ENCODE assay signal across 7 mouse cellular contexts in genomic region chr14:57656519-57656918, GRCm38 (mm10). TPM values are rescaled to one million over a fixed set of nuclear protein-coding genes. Genes with fewer than 3 reads are reported as not detected.
DNase-seq lines count a peak whose midpoint lies in the region; ATAC-seq lines count a peak whose summit lies in the region.
"Not testable (repeated sequence)": the region's sequence is repeated elsewhere in the genome, so short reads cannot be mapped to it uniquely, and the experiment has no call there.

No protein-coding gene starts in this region.

- not testable (repeated sequence) for H3K4me2 ChIP-seq in liver, embryonic 12.5 days; liver, embryonic 16.5 days (ENCODE audit: low read depth, low read length); midbrain, embryonic 11.5 days

- not testable (repeated sequence) for H3K4me3 ChIP-seq in liver, embryonic 12.5 days; liver, embryonic 16.5 days (ENCODE audit: low read depth, low read length); midbrain, embryonic 11.5 days (ENCODE audit: low read depth, low read length)

- DNase-seq in 416B (ENCODE audit: low read depth) = peak; percentile 26
- DNase-seq in R1 (ENCODE audit: low read depth, low spot score) = peak; percentile 92
- peak; percentile 29 for DNase-seq in c-Kit-negative CD71-positive TER-119-positive erythroid progenitor cells, embryonic 14.5 days (ENCODE audit: low read depth, low spot score)
- DNase-seq in midbrain, embryonic 11.5 days (ENCODE audit: low spot score, missing footprints) = peak; percentile 70

- H3K9ac ChIP-seq in liver, embryonic 12.5 days; liver, embryonic 16.5 days (ENCODE audit: low read depth, low read length); midbrain, embryonic 11.5 days (ENCODE audit: low read length): not testable (repeated sequence)

- H3K4me1 ChIP-seq in liver, embryonic 12.5 days = peaks cover 12% of the 10 kb centered on the region; the same call in 1 of the 2 replicates
- H3K4me1 ChIP-seq in liver, embryonic 16.5 days (ENCODE audit: control insufficient read depth, low read depth, low read length); midbrain, embryonic 11.5 days (ENCODE audit: control insufficient read depth, insufficient read depth, low read length): not testable (repeated sequence)

- H3K36me3 ChIP-seq in liver, embryonic 12.5 days = peaks cover 33% of the 10 kb centered on the region
- H3K36me3 ChIP-seq in liver, embryonic 16.5 days (ENCODE audit: control insufficient read depth, insufficient read depth); midbrain, embryonic 11.5 days (ENCODE audit: control insufficient read depth, insufficient read depth, low read length): not testable (repeated sequence)

- not testable (repeated sequence) for H3K27ac ChIP-seq in liver, embryonic 12.5 days; liver, embryonic 16.5 days (ENCODE audit: low read length); midbrain, embryonic 11.5 days (ENCODE audit: low read depth, low read length)

- H3K27me3 ChIP-seq in liver, embryonic 12.5 days (replicated peaks); liver, embryonic 16.5 days (ENCODE audit: control insufficient read depth, insufficient read depth, low read depth, low read length); midbrain, embryonic 11.5 days (ENCODE audit: control insufficient read depth, insufficient read depth, low read length): not testable (repeated sequence)

- 84% methylated on average over 3 of the region's 3 CpGs for WGBS in liver, embryonic 12.5 days (ENCODE audit: insufficient replicate concordance)
- 94% methylated on average over 3 of the region's 3 CpGs for WGBS in liver, embryonic 16.5 days (ENCODE audit: insufficient replicate concordance)
- 98% methylated on average over 3 of the region's 3 CpGs for WGBS in midbrain, embryonic 11.5 days

- not testable (repeated sequence) for H3K9me3 ChIP-seq in liver, embryonic 12.5 days (replicated peaks); liver, embryonic 16.5 days (replicated peaks; ENCODE audit: control insufficient read depth, low read length); midbrain, embryonic 11.5 days (ENCODE audit: control insufficient read depth, low read length)

- ATAC-seq in erythroid progenitor cell, adult 5-6 weeks (replicated peaks; ENCODE audit: low FRiP score, poor library complexity, severe bottlenecking) = peak; percentile 64
- peak; percentile 64 for ATAC-seq in liver, embryonic 12.5 days
- peak; percentile 79 for ATAC-seq in liver, embryonic 16.5 days (ENCODE audit: low read depth)
- not testable (repeated sequence) for ATAC-seq in midbrain, embryonic 11.5 days (ENCODE audit: low FRiP score)

RNA-seq across cellular contexts. Expression of gene Xpo4, which starts 8.7 kb away (rescaled TPM):
- 20.5 and 23.1 TPM in 2 replicates for total RNA-seq in erythroid progenitor cell, adult 5-6 weeks (2015; ENCODE audit: low replicate concordance)
- total RNA-seq in erythroid progenitor cell, adult 5-6 weeks (2017; ENCODE audit: low replicate concordance) = 39.3 and 75.2 TPM in 2 replicates
- polyA plus RNA-seq in liver, embryonic 12.5 days (2016; fragmentation: Nextera tagmentation; extraction: Ambion mirVana) = 28.9 and 29.3 TPM in 2 replicates
- 9.7 and 10.9 TPM in 2 replicates for polyA plus RNA-seq in liver, embryonic 16.5 days (2015; fragmentation: Nextera tagmentation; extraction: Ambion mirVana)
- 32.6 and 33.9 TPM in 2 replicates for polyA plus RNA-seq in midbrain, embryonic 11.5 days (2014; fragmentation: Nextera tagmentation; extraction: Ambion mirVana)

Comparison
In these comparisons a context has a peak if more than half of its experiments do, and no peak if none do; other contexts are left out.
1. DNase-seq: peak in every context shown above with its lines; median percentile 92 in R1; 70 in midbrain, embryonic 11.5 days; 29 in c-Kit-negative CD71-positive TER-119-positive erythroid progenitor cells, embryonic 14.5 days; 26 in 416B.